Mouse (Mus musculus) limb, embryonic 12.5 days (tissue): Measurements from ENCODE around the gene Ttc9. TPM values are rescaled to one million over a fixed set of nuclear protein-coding genes. Genes with fewer than 3 reads are reported as not detected.

Experiments
- ATAC-seq: fragments of 200-750 bp; cut with Nextera tagmentation; 2 replicates; pipeline ENCODE4 v1.8.0; 2017; ENCODE audit warnings: low read depth, moderate TSS enrichment; ENCODE audit not compliant: insufficient number of reproducible peaks, insufficient read depth, low FRiP score, low TSS enrichment
- H3K27ac ChIP-seq: fragments of 300-500 bp; sonication (generic); 2 replicates; pipeline ENCODE4 v1.5.1; 2016; ENCODE audit warnings: mild to moderate bottlenecking, moderate library complexity
- H3K27me3 ChIP-seq: fragments of 300-500 bp; sonication (generic); 2 replicates; pipeline ENCODE4 v1.6.1; 2016; ENCODE audit warnings: mild to moderate bottlenecking, moderate library complexity
- H3K36me3 ChIP-seq: fragments of 300-500 bp; sonication (generic); 2 replicates; pipeline ENCODE4 v1.6.1; 2016; ENCODE audit warnings: mild to moderate bottlenecking, moderate library complexity
- H3K4me1 ChIP-seq: fragments of 300-500 bp; sonication (generic); replicated peaks from 2 replicates; pipeline ENCODE4 v1.6.1; 2016
- H3K4me2 ChIP-seq: fragments of 300-500 bp; sonication (generic); 2 replicates; pipeline ENCODE4 v1.6.1; 2016; ENCODE audit warnings: mild to moderate bottlenecking, moderate library complexity
- H3K4me3 ChIP-seq: fragments of 300-500 bp; sonication (generic); replicated peaks from 2 replicates; pipeline ENCODE4 v1.5.1; 2016; ENCODE audit warnings: mild to moderate bottlenecking
- H3K9ac ChIP-seq: fragments of 300-500 bp; sonication (generic); replicated peaks from 2 replicates; pipeline ENCODE4 v1.6.1; 2016; ENCODE audit warnings: mild to moderate bottlenecking, moderate library complexity
- H3K9me3 ChIP-seq: fragments of 300-500 bp; sonication (generic); 2 replicates; pipeline ENCODE4 v1.6.1; 2016; ENCODE audit warnings: mild to moderate bottlenecking, moderate library complexity
- WGBS: fragments of 180-500 bp; shearing (Covaris S2); methylation state at CpG from one replicate; pipeline ENCODE4 v1.1.7; 2016; 5-methylcytosine and 5-hydroxymethylcytosine counted together
- polyA plus RNA-seq: library from polyadenylated mRNA; unstranded; fragments of >200 nt; fragmentation: Nextera tagmentation; extraction: Ambion mirVana; gene quantifications from 2 replicates; pipeline ENCODE4 v1.2.1, GENCODE M21; 2016

Ttc9 gene
- polyA plus RNA-seq, 1 experiment from 2014 or later: 0.84 TPM

DNA sequence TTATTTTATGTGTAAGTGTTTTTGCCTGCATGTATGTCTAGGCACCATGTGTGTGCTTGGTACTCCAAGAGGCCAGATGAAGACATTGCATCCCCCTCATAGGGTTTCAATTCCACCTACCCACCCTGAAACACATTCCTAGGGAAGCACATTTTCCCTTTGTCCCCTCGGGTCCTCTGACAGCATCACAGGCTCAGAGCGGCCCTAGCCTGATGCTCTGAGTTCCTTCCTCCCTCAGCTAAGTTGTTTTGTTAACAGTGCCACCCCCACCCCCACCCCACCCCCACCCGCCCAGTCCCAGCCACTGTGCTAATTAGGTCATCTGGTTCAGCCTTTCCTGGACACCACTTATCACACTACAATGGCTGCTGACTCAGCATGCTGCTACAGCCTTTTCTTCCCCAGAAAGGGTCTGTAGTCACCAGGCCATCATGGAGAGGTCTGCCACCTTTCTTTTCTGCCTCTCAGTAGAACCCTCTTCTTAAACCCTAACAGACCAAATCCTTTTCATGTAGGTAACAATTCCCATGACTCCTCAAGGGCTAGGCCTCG, 58.5 kb downstream of the Ttc9 start:
- H3K4me2 ChIP-seq: no peak overlapping the region
- no peaks in the 10 kb centered on the region for H3K9me3 ChIP-seq
- 50% methylated on average over 4 of the region's 4 CpGs for WGBS
- ATAC-seq: no peak
- H3K4me3 ChIP-seq: no peak overlapping the region
- H3K36me3 ChIP-seq: no peaks in the 10 kb centered on the region
- H3K27ac ChIP-seq: no peak overlapping the region
- no peaks in the 10 kb centered on the region for H3K27me3 ChIP-seq
- no peaks in the 10 kb centered on the region for H3K4me1 ChIP-seq
- no peak overlapping the region for H3K9ac ChIP-seq

GRCm38 (mm10) chr12:81690111-81690510, 59.1 kb downstream of the Ttc9 start:
- 89% methylated on average over 15 of the region's 15 CpGs for WGBS
- no peak overlapping the region for H3K4me2 ChIP-seq
- H3K27ac ChIP-seq: no peak overlapping the region
- no peak overlapping the region for H3K4me3 ChIP-seq
- no peaks in the 10 kb centered on the region for H3K36me3 ChIP-seq
- no peaks in the 10 kb centered on the region for H3K4me1 ChIP-seq
- no peaks in the 10 kb centered on the region for H3K27me3 ChIP-seq
- H3K9ac ChIP-seq: no peak overlapping the region
- ATAC-seq: no peak
- no peaks in the 10 kb centered on the region for H3K9me3 ChIP-seq

DNA sequence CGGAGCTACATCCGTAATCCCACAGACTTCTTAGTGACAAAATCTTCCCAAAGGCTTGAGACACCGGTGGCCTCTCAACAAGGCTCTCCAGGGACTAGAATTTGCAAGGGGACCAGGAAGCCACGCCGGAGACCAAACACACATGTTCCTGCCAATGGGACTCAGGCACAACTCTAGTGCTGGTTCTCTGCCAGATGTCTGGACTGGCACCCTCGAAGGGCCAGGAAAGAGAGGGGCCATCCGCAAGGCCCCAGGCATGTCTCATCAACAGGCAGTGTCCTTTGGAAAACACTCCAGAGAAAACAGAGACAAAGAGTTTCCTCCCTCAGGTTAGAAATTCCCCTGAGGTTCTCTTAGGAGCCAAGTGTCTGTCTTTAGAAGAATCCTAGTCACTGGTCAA, 59.7 kb downstream of the Ttc9 start:
- 88% methylated on average over 7 of the region's 7 CpGs for WGBS
- H3K9me3 ChIP-seq: no peaks in the 10 kb centered on the region

GRCm38 (mm10) chr12:81691177-81691730, 60.2 kb downstream of the Ttc9 start:
- Histone ChIP-seq H3K36me3 (no peaks in the 10 kb centered on the region), H3K4me1 (no peaks in the 10 kb centered on the region), H3K27me3 (no peaks in the 10 kb centered on the region), H3K9ac (no peak overlapping the region), H3K27ac (no peak overlapping the region), H3K4me2 (no peak overlapping the region), H3K9me3 (no peaks in the 10 kb centered on the region), H3K4me3 (no peak overlapping the region)
- WGBS: 49% methylated on average over 8 of the region's 8 CpGs
- ATAC-seq: no peak

More for the DNA sequence above, 59.7 kb downstream of the Ttc9 start:
- Histone ChIP-seq H3K4me3 (no peak overlapping the region), H3K27me3 (no peaks in the 10 kb centered on the region), H3K27ac (no peak overlapping the region), H3K4me2 (no peak overlapping the region), H3K9ac (no peak overlapping the region), H3K36me3 (no peaks in the 10 kb centered on the region), H3K4me1 (no peaks in the 10 kb centered on the region)
- ATAC-seq: no peak

DNA sequence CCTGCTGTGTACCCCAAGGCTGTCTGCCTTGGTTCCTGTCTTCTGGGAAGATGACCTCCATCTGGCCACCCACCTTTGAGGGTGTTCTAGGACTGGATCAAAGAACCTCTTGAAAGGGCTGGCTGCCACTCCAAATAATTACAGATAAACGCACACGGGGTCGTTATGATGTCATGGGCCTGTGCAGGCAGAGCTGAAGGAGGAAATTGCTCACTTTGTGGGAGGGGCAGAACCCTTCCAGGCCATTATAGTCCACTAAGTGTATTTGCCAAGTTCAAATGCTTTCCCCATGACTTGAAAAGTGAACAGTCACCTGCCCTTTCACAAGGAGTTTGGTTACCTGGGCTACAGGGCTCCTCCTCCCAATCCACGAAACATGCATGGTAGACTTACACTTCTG, 67.0 kb downstream of the Ttc9 start:
- no peak overlapping the region for H3K9ac ChIP-seq
- ATAC-seq: no peak
- H3K27me3 ChIP-seq: no peaks in the 10 kb centered on the region
- no peaks in the 10 kb centered on the region for H3K9me3 ChIP-seq
- H3K27ac ChIP-seq: no peak overlapping the region
- H3K36me3 ChIP-seq: no peaks in the 10 kb centered on the region
- 35% methylated on average over 4 of the region's 4 CpGs for WGBS
- no peaks in the 10 kb centered on the region for H3K4me1 ChIP-seq
- H3K4me2 ChIP-seq: no peak overlapping the region
- no peak overlapping the region for H3K4me3 ChIP-seq

DNA sequence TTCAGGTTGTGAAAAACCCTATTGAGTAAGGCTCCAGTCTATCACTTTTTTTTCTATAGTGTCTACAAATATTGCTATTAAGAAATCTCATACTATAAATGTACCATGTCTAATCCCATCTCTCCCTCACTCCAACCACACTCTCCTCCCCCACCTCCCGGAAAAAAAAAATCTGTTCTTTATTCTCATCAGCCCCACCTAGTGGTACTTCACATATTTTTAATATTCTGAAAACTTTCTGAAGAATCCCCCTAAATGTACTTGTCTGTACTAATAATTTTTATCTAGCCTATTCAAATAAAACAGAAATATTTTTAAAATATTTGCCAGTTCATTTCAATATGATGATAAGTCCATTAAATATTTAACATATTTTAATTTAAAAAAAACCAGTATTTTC, 71.9 kb downstream of the Ttc9 start:
- H3K36me3 ChIP-seq: no peaks in the 10 kb centered on the region
- no peaks in the 10 kb centered on the region for H3K4me1 ChIP-seq
- H3K27ac ChIP-seq: no peak overlapping the region
- H3K9ac ChIP-seq: no peak overlapping the region
- 12% methylated on average over 1 of the region's 1 CpGs for WGBS
- H3K27me3 ChIP-seq: no peaks in the 10 kb centered on the region
- ATAC-seq: no peak
- no peak overlapping the region for H3K4me2 ChIP-seq
- no peak overlapping the region for H3K4me3 ChIP-seq
- peaks cover 7% of the 10 kb centered on the region; the same call in 1 of the 2 replicates for H3K9me3 ChIP-seq

- no peak overlapping the region for H3K4me2 ChIP-seq
- peaks cover 8% of the 10 kb centered on the region; the same call in 1 of the 2 replicates for H3K9me3 ChIP-seq
- no peak overlapping the region for H3K27ac ChIP-seq
- H3K9ac ChIP-seq: no peak overlapping the region
- ATAC-seq: no peak
- no peaks in the 10 kb centered on the region for H3K36me3 ChIP-seq
- no peaks in the 10 kb centered on the region for H3K27me3 ChIP-seq
- no peak overlapping the region for H3K4me3 ChIP-seq
- no peaks in the 10 kb centered on the region for H3K4me1 ChIP-seq
- 78% methylated on average over 4 of the region's 4 CpGs for WGBS
Measured at GRCm38 (mm10) chr12:81712618-81713017, 81.6 kb downstream of the Ttc9 start.

Other genes starting within 250 kb of the Ttc9 start
- 0.44 and 0.49 TPM in 2 replicates for gene Adam4, start 209.3 kb upstream of the Ttc9 start, polyA plus RNA-seq
- gene Cox16, start 146.1 kb upstream of the Ttc9 start, polyA plus RNA-seq: 132 and 136 TPM in 2 replicates
- gene Gm20498, start 98.3 kb upstream of the Ttc9 start, polyA plus RNA-seq: 26.3 and 26.7 TPM in 2 replicates
- gene Synj2bp, start 98.3 kb upstream of the Ttc9 start, polyA plus RNA-seq: 35.6 and 39.5 TPM in 2 replicates
- 0.60 and 0.64 TPM in 2 replicates for gene Adam21, start 62.8 kb upstream of the Ttc9 start, polyA plus RNA-seq
- 87.2 and 91.8 TPM in 2 replicates for gene Med6, start 36.2 kb upstream of the Ttc9 start, polyA plus RNA-seq
- gene Map3k9, start 149.9 kb downstream of the Ttc9 start, polyA plus RNA-seq: 0.91 and 0.98 TPM in 2 replicates
- gene Pcnx, start 228.8 kb downstream of the Ttc9 start, polyA plus RNA-seq: 12.7 and 13.7 TPM in 2 replicates